Comparison of ENCODE assay signal across 18 mouse cellular contexts in the genomic region with DNA sequence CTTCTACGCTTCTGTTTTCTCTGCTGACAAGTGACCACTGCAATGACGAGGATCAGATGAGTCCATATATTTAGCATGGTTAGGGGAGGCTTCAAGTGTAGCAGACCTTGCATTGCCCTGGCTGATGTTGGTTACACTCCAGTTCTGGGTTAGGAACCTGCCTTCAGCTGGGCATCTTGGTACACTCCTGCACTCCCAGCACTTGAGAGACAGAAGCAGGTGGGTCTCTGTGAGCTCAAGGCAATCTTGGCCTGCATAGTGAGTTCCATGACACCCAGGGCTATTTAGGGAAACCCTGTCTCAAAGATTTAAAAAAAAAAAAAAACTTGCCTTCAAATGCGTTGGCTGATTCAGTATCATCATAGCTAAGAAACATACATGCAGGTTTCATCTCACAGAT.
DNase-seq lines count a peak whose midpoint lies in the region; ATAC-seq and TF ChIP-seq lines count a peak whose summit lies in the region.
"Had no signal": no experiment of that assay in that cellular context is flagged by ENCODE, and none has a peak within 500 bp of the region (broad histone marks: within the 10 kb centered on the region; RNA-seq: fewer than 3 reads in every experiment).

No protein-coding gene starts in this region.

- H3K9me3 ChIP-seq in kidney, embryonic 14.5 days (ENCODE audit: control insufficient read depth, low read length) = no peaks in the 10 kb centered on the region
- H3K9me3 ChIP-seq: embryonic facial prominence, embryonic 10.5 days; embryonic facial prominence, embryonic 12.5 days; forebrain, embryonic 13.5 days; forebrain, embryonic 15.5 days had no signal

- no peak for TF ChIP-seq POLR2A in myocyte (IDR thresholded peaks at IDR 0.05; ENCODE audit: insufficient read length, low read depth)

- ATAC-seq in kidney, embryonic 14.5 days (ENCODE audit: low FRiP score, low TSS enrichment) = no peak
- ATAC-seq: forebrain, embryonic 13.5 days; forebrain, embryonic 15.5 days; forebrain, postnatal 0 days had no signal

- no peaks in the 10 kb centered on the region for H3K36me3 ChIP-seq in myocyte (ENCODE audit: control insufficient read depth, insufficient read depth)
- no peaks in the 10 kb centered on the region for H3K36me3 ChIP-seq in kidney, embryonic 14.5 days (ENCODE audit: control insufficient read depth, insufficient read depth, low read length)
- H3K36me3 ChIP-seq: embryonic facial prominence, embryonic 10.5 days; embryonic facial prominence, embryonic 12.5 days; forebrain, embryonic 15.5 days had no signal

- TF ChIP-seq CTCF in gastrocnemius, adult 2 months (IDR thresholded peaks at IDR 0.05) = no peak

- peak; percentile 63 for DNase-seq in gastrocnemius, adult 2 months
- DNase-seq in gastrocnemius, postnatal 10 days = no peak
- DNase-seq in skeletal muscle tissue, adult 2 months (ENCODE audit: low read depth, low spot score) = peak; percentile 92
- DNase-seq: adrenal gland, adult 2 months; adrenal gland, postnatal 14 days; adrenal gland, postnatal 36 days; cerebellum, adult 11-12 months; cerebellum, adult 2 months; cerebellum, adult 9-10 months; cerebellum, postnatal 10 days; cerebellum, postnatal 25 days; forebrain, postnatal 0 days had no signal

- H3ac ChIP-seq in myocyte (ENCODE audit: control insufficient read depth, insufficient read length) = no peak overlapping the region

- H3K9ac ChIP-seq in kidney, embryonic 14.5 days (ENCODE audit: low read depth, low read length) = no peak overlapping the region
- H3K9ac ChIP-seq: embryonic facial prominence, embryonic 12.5 days; forebrain, embryonic 13.5 days; forebrain, embryonic 15.5 days; forebrain, postnatal 0 days had no signal

- 88% methylated on average over 3 of the region's 3 CpGs for WGBS in kidney, embryonic 14.5 days

- no peaks in the 10 kb centered on the region for H3K79me2 ChIP-seq in myocyte (ENCODE audit: control insufficient read depth, insufficient read depth)

- H3K4me1 ChIP-seq in kidney, embryonic 14.5 days (ENCODE audit: control insufficient read depth, insufficient read depth, low read length) = peaks cover 8% of the 10 kb centered on the region
- H3K4me1 ChIP-seq: embryonic facial prominence, embryonic 12.5 days had no signal

- intact Hi-C loops in gastrocnemius, adult 2 months (cut with DNase I) = no loop called here

- no peak overlapping the region for H3K4me3 ChIP-seq in gastrocnemius, adult 2 months
- no peak overlapping the region for H3K4me3 ChIP-seq in myocyte
- no peak overlapping the region for H3K4me3 ChIP-seq in kidney, embryonic 14.5 days (ENCODE audit: low read length)
- H3K4me3 ChIP-seq: embryonic facial prominence, embryonic 10.5 days; embryonic facial prominence, embryonic 12.5 days; forebrain, embryonic 13.5 days; forebrain, embryonic 15.5 days had no signal

- H3K27me3 ChIP-seq in myocyte (ENCODE audit: control insufficient read depth, insufficient read depth, insufficient read length) = no peaks in the 10 kb centered on the region
- H3K27me3 ChIP-seq in kidney, embryonic 14.5 days (ENCODE audit: control insufficient read depth, insufficient read depth, low read length) = no peaks in the 10 kb centered on the region
- H3K27me3 ChIP-seq: embryonic facial prominence, embryonic 12.5 days; forebrain, embryonic 15.5 days had no signal

- H3K27ac ChIP-seq in gastrocnemius, adult 2 months = peak overlapping the region; percentile 68
- no peak overlapping the region for H3K27ac ChIP-seq in kidney, embryonic 14.5 days (ENCODE audit: low read depth, low read length)
- H3K27ac ChIP-seq: embryonic facial prominence, embryonic 10.5 days; embryonic facial prominence, embryonic 12.5 days; forebrain, embryonic 13.5 days; forebrain, embryonic 15.5 days had no signal

- no peak overlapping the region for H3K4me2 ChIP-seq in myocyte (ENCODE audit: low read depth)
- H3K4me2 ChIP-seq in kidney, embryonic 14.5 days (replicated peaks; ENCODE audit: low read depth, low read length) = no peak overlapping the region
- H3K4me2 ChIP-seq: embryonic facial prominence, embryonic 12.5 days; forebrain, embryonic 13.5 days; forebrain, embryonic 15.5 days had no signal

TF ChIP-seq in myocyte, 11 proteins besides CTCF, POLR2A, EP300 and RAD21:
- TF ChIP-seq POLR2AphosphoS2 (IDR thresholded peaks at IDR 0.05; ENCODE audit: insufficient read length, low read depth) (no peak), MAX (IDR thresholded peaks at IDR 0.05; ENCODE audit: low read depth) (no peak), SRF (IDR thresholded peaks at IDR 0.05; ENCODE audit: control insufficient read depth, insufficient read length, low read depth) (no peak), TCF12 (IDR thresholded peaks at IDR 0.05; ENCODE audit: insufficient read depth, poor library complexity, severe bottlenecking) (peak; percentile 70), REST (IDR thresholded peaks at IDR 0.05; ENCODE audit: insufficient read depth, insufficient read length) (no peak), MYOG (IDR thresholded peaks at IDR 0.05; ENCODE audit: control insufficient read depth in 1 of 3, insufficient read depth in 1 of 3, insufficient read length in 2 of 3, low read depth in 2 of 3) (peak in 2 of 3 experiments; percentile 38 to 67), MYOD1 (IDR thresholded peaks at IDR 0.05; ENCODE audit: control insufficient read depth in 1 of 3, insufficient read length in 2 of 3, low read depth in 2 of 3) (peak; percentile 98 to 99 (median 99)), USF1 (IDR thresholded peaks at IDR 0.05; ENCODE audit: low read depth) (no peak), E2F4 (IDR thresholded peaks at IDR 0.05; ENCODE audit: insufficient read depth) (no peak), TCF3 (IDR thresholded peaks at IDR 0.05; ENCODE audit: insufficient read length, low read depth) (peak; percentile 39), CEBPB (IDR thresholded peaks at IDR 0.05; ENCODE audit: insufficient read depth, poor library complexity, severe bottlenecking) (no peak)
